Mouse (Mus musculus) liver, embryonic 14.5 days (tissue): ENCODE results near the gene Plod1.

Experiments used
- CTCF ChIP-seq: IDR thresholded peaks from 2 replicates; pipeline ENCODE4 v1.5.1; 2016; ENCODE audit warnings: antibody characterized with exemption, low read depth, control low read depth
- EP300 ChIP-seq: IDR thresholded peaks from 2 replicates; pipeline ENCODE4 v1.6.1; 2016; ENCODE audit warnings: antibody characterized with exemption, low read depth

- no peak for TF ChIP-seq CTCF
- no peak for TF ChIP-seq EP300
Measured at GRCm38 (mm10) chr4:147879865-147880264, 56.7 kb downstream of the Plod1 start.
